Mouse (Mus musculus) G1E (cell line): ENCODE results near the gene Slc25a26.

Experiments used
- CTCF ChIP-seq: IDR thresholded peaks from 2 replicates; pipeline ENCODE4 v1.5.1; 2012; ENCODE audit warnings: low read depth, low read length, inconsistent platforms, mixed read lengths
- GATA1 ChIP-seq: IDR thresholded peaks from 2 replicates; pipeline ENCODE4 v1.6.1; 2012; ENCODE audit warnings: borderline replicate concordance, low read length, inconsistent platforms, mixed read lengths
- GATA2 ChIP-seq: IDR thresholded peaks from 2 replicates; pipeline ENCODE4 v1.6.1; 2012; ENCODE audit warnings: low read depth, low read length, inconsistent platforms, borderline replicate concordance
- POLR2AphosphoS5 ChIP-seq: IDR thresholded peaks from 2 replicates; pipeline ENCODE4 v1.6.1; 2012; ENCODE audit warnings: low read depth, low read length, inconsistent platforms; ENCODE audit not compliant: insufficient replicate concordance
- TAL1 ChIP-seq: conservative IDR thresholded peaks from 2 replicates; pipeline ENCODE4 v1.6.1; 2012; ENCODE audit warnings: low read depth, low read length, inconsistent platforms, mixed read lengths

DNA sequence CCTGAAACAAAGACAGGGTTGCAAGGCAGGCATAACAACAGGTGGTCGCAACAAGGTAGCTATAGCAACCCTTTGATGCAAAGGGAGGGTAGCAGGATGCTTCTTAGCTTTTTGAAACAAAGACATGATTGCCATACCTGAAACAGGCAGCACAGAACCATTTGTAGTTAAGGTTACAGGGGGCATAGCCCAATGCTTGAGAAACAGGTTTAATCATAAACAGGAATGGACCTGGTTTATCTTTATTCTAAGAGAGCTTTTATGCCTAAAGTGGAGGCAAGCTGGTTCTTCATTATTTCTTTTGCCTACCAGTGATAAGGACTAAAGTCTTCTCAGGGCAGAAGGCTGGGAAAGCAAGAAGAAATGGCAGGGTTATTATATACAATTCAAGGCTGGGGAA lies 149.5 kb downstream of the Slc25a26 start:
- no peak for TF ChIP-seq CTCF
- no peak for TF ChIP-seq GATA1
- TF ChIP-seq GATA2 = no peak
- no peak for TF ChIP-seq POLR2AphosphoS5
- TF ChIP-seq TAL1 = no peak
